Mouse (Mus musculus) c-Kit-positive CD71-positive TER-119-positive erythroid progenitor cells, embryonic 14.5 days (primary cell): ENCODE measurements around the gene Gm21891.
"Not testable (repeated sequence)": the region's sequence is repeated elsewhere in the genome, so short reads cannot be mapped to it uniquely, and the experiment has no call there.

Experiments
- DNase-seq: peaks from one replicate; pipeline ENCODE4 v3.0.0-alpha.2; 2013; ENCODE audit warnings: low spot score

Gm21891 gene

DNA sequence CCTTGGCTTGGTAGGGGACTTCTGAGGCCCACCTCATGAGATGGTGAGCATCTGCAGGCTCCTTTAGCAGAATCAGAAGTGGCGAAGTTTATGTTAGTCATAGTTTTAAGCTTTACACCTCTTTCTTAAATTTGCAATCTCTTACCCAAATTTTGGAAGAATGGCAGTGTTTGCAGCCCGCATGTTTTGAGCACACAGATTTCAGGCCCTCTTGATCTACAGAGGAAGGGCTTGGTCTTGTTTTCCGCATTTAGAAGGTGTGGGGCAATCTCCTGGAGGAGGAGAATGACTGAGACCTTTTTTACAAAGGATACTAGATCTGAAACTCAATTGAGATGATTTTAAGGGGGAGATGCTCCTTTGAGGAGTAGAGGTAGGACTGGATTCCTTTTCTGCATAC, at the start of gene Gm21891:
Gene Gm21891 (minus strand): TSS at position 101 of the 400 bp plus-strand sequence.
- DNase-seq = not testable (repeated sequence)

DNA sequence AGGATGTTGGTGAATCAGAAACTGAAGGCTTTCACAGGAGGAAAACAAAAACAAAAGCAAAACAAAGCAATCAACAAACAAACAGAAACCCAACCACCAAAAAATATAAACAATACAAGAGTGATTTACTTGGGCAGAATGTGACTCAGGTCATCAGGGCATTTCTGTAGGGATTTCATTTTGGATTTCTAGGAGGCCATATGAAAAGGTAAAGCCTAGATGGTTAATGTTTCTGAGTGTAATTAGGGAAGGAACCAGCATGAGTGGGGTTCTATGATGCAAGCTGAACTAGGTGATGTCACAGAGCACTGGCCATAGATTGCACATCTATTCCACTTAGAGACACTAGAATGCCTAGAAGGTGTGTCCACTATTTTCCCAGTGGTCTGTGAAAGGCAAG, 28.4 kb upstream of the Gm21891 start, which contains the start of gene Gm21425:
Gene Gm21425 (plus strand): TSS at position 301 of the 400 bp plus-strand sequence.
- not testable (repeated sequence) for DNase-seq
